10 mouse cellular contexts compared by ENCODE assay signal in the genomic region with DNA sequence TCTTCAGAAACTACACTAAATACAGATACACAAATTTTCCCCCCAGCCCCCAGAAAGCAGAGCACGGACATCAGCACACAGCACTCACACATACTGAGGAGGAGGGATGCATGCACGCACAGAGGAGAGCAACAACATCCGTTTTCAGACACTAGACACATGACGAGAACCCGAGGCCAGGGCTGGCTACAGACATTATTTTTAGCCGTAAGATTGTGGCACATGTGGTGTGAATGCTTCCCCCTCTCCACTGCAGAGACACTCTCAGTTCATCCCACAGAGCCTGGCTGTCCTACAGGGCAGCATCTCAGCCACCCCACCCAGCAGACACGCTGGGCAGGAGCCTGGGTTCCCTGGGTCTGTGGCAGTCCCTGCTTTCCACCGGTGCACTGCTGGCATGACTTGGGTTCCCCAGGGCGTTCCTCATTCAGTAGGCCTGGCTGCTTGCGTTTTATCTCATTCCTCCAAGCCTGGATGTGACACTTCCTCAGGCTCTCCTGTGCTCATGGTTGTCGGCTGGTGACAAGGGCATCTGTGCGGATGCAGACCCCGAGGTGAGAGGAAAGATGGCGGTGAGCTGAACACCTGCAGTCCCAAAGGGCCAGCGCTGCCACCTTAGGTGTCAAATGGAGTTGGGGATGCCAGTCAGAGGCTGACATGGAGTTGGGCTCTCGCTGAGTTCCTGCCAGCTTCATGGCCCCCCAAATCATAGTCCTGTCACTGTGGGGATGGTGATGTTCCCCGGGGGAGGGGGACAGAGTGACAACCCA.
A peak's percentile ranks its signal among the peaks of the same experiment; 100 is the strongest.
DNase-seq lines count a peak whose midpoint lies in the region; ATAC-seq and TF ChIP-seq lines count a peak whose summit lies in the region.
"Had no signal": no experiment of that assay in that cellular context is flagged by ENCODE, and none has a peak within 500 bp of the region (broad histone marks: within the 10 kb centered on the region; RNA-seq: fewer than 3 reads in every experiment).

No protein-coding gene starts in this region.

- DNase-seq in layer of hippocampus, adult 11-12 months (ENCODE audit: low spot score): peak; percentile 44
- DNase-seq in layer of hippocampus, postnatal 36 days: no peak
- no peak for DNase-seq in limb, embryonic 14.5 days (ENCODE audit: low spot score)
- peak; percentile 43 to 71 for DNase-seq in right cerebral cortex, postnatal 10 days (ENCODE audit: low spot score in 2 of 2)
- DNase-seq in liver, postnatal 0 days: no peak

- H3K4me1 ChIP-seq in forebrain, embryonic 16.5 days (replicated peaks; ENCODE audit: control insufficient read depth, insufficient read depth, low read length): peaks cover 22% of the 10 kb centered on the region
- peaks cover 16% of the 10 kb centered on the region; the same call in 1 of the 2 replicates for H3K4me1 ChIP-seq in limb, embryonic 14.5 days (ENCODE audit: control insufficient read depth, insufficient read depth, low read length)
- H3K4me1 ChIP-seq in intestine, postnatal 0 days (replicated peaks; ENCODE audit: control insufficient read depth, insufficient read depth, low read length): no peaks in the 10 kb centered on the region
- no peaks in the 10 kb centered on the region for H3K4me1 ChIP-seq in liver, postnatal 0 days (ENCODE audit: insufficient read depth)

- peak; percentile 36 for ATAC-seq in forebrain, embryonic 16.5 days
- no peak for ATAC-seq in limb, embryonic 14.5 days (ENCODE audit: low FRiP score, low read depth)
- ATAC-seq in intestine, postnatal 0 days: no peak
- no peak for ATAC-seq in liver, postnatal 0 days
- ATAC-seq in erythroblast, adult 5-6 weeks (replicated peaks; ENCODE audit: low FRiP score, poor library complexity, severe bottlenecking): no peak
- ATAC-seq: inflammation-experienced regulatory T-cells, adult 6 months had no signal

- H3K4me2 ChIP-seq in forebrain, embryonic 16.5 days (ENCODE audit: low read length): no peak overlapping the region
- no peak overlapping the region for H3K4me2 ChIP-seq in limb, embryonic 14.5 days (replicated peaks; ENCODE audit: low read depth, low read length, severe bottlenecking)
- no peak overlapping the region for H3K4me2 ChIP-seq in intestine, postnatal 0 days (replicated peaks; ENCODE audit: low read depth)
- no peak overlapping the region for H3K4me2 ChIP-seq in liver, postnatal 0 days (ENCODE audit: low read depth, low read length)

- no peaks in the 10 kb centered on the region for H3K27me3 ChIP-seq in forebrain, embryonic 16.5 days (replicated peaks; ENCODE audit: control insufficient read depth, insufficient read depth, low read length)
- no peaks in the 10 kb centered on the region for H3K27me3 ChIP-seq in limb, embryonic 14.5 days (ENCODE audit: control insufficient read depth, insufficient read depth, low read length)
- no peaks in the 10 kb centered on the region for H3K27me3 ChIP-seq in intestine, postnatal 0 days (replicated peaks; ENCODE audit: control insufficient read depth, insufficient read depth, low read length)
- 0 out of 2 replicates have a peak, but pooled peaks cover 4% of the 10 kb centered on the region for H3K27me3 ChIP-seq in liver, postnatal 0 days (ENCODE audit: insufficient read depth, low read length)
- H3K27me3 ChIP-seq: limb, embryonic 15.5 days had no signal

- no peak overlapping the region for H3K4me3 ChIP-seq in forebrain, embryonic 16.5 days (replicated peaks; ENCODE audit: low read length)
- H3K4me3 ChIP-seq in limb, embryonic 14.5 days (replicated peaks; ENCODE audit: low read length): no peak overlapping the region
- H3K4me3 ChIP-seq in intestine, postnatal 0 days (ENCODE audit: low read depth, low read length): no peak overlapping the region
- H3K4me3 ChIP-seq in liver, postnatal 0 days (ENCODE audit: low read depth, low read length): no peak overlapping the region

- TF ChIP-seq EP300 in liver, postnatal 0 days (IDR thresholded peaks at IDR 0.05; ENCODE audit: low read depth): no peak

- no peak for TF ChIP-seq POLR2A in limb, embryonic 14.5 days (IDR thresholded peaks at IDR 0.05; ENCODE audit: borderline replicate concordance, extremely low read depth, insufficient read depth, insufficient read length)

- H3K27ac ChIP-seq in forebrain, embryonic 16.5 days (ENCODE audit: low read length): peak overlapping the region; percentile 93
- H3K27ac ChIP-seq in limb, embryonic 14.5 days (replicated peaks; ENCODE audit: low read depth, low read length): 0 out of 2 replicates have a peak overlapping the region, but pooled peaks have one; percentile 46
- no peak overlapping the region for H3K27ac ChIP-seq in intestine, postnatal 0 days (ENCODE audit: low read depth, low read length)
- H3K27ac ChIP-seq in liver, postnatal 0 days (ENCODE audit: low read depth): no peak overlapping the region

- H3K36me3 ChIP-seq in forebrain, embryonic 16.5 days (ENCODE audit: control insufficient read depth, insufficient read depth): no peaks in the 10 kb centered on the region
- no peaks in the 10 kb centered on the region for H3K36me3 ChIP-seq in limb, embryonic 14.5 days (ENCODE audit: control insufficient read depth, insufficient read depth, low read length)
- H3K36me3 ChIP-seq in intestine, postnatal 0 days (ENCODE audit: control insufficient read depth, insufficient read depth): no peaks in the 10 kb centered on the region
- no peaks in the 10 kb centered on the region for H3K36me3 ChIP-seq in liver, postnatal 0 days (replicated peaks; ENCODE audit: insufficient read depth, low read length)
- H3K36me3 ChIP-seq: limb, embryonic 15.5 days had no signal

- no peak for TF ChIP-seq CTCF in intestine, postnatal 0 days (IDR thresholded peaks at IDR 0.05; ENCODE audit: low read depth)
- no peak for TF ChIP-seq CTCF in liver, postnatal 0 days (IDR thresholded peaks at IDR 0.05; ENCODE audit: low read depth)

- no peaks in the 10 kb centered on the region for H3K9me3 ChIP-seq in forebrain, embryonic 16.5 days (ENCODE audit: control insufficient read depth, low read length)
- no peaks in the 10 kb centered on the region for H3K9me3 ChIP-seq in limb, embryonic 14.5 days (ENCODE audit: control insufficient read depth, low read length)
- no peaks in the 10 kb centered on the region for H3K9me3 ChIP-seq in intestine, postnatal 0 days (ENCODE audit: control insufficient read depth)
- H3K9me3 ChIP-seq in liver, postnatal 0 days (ENCODE audit: low read length): no peaks in the 10 kb centered on the region
- H3K9me3 ChIP-seq: limb, embryonic 15.5 days had no signal

- WGBS in forebrain, embryonic 16.5 days: 48% methylated on average over 17 of the region's 17 CpGs
- 57% methylated on average over 17 of the region's 17 CpGs for WGBS in limb, embryonic 14.5 days
- WGBS in intestine, postnatal 0 days: 72% methylated on average over 17 of the region's 17 CpGs
- 47% methylated on average over 17 of the region's 17 CpGs for WGBS in liver, postnatal 0 days (ENCODE audit: insufficient replicate concordance)

- H3K9ac ChIP-seq in forebrain, embryonic 16.5 days (replicated peaks; ENCODE audit: low read depth, low read length): peak overlapping the region; percentile 58
- H3K9ac ChIP-seq in limb, embryonic 14.5 days (ENCODE audit: low read depth, low read length, severe bottlenecking): 0 out of 2 replicates have a peak overlapping the region, but pooled peaks have one; percentile 21
- no peak overlapping the region for H3K9ac ChIP-seq in intestine, postnatal 0 days (ENCODE audit: low read depth, low read length)
- H3K9ac ChIP-seq in liver, postnatal 0 days (replicated peaks): no peak overlapping the region
- H3K9ac ChIP-seq: limb, embryonic 15.5 days had no signal

Comparison
In these comparisons a context has a peak if more than half of its experiments do, and no peak if none do; other contexts are left out.
1. DNase-seq: peak in layer of hippocampus, adult 11-12 months (single experiment) and right cerebral cortex, postnatal 10 days (2 of 2); none in layer of hippocampus, postnatal 36 days (0 of 2), limb, embryonic 14.5 days (single experiment) and liver, postnatal 0 days (single experiment).
2. H3K27ac ChIP-seq: peak in forebrain, embryonic 16.5 days (single experiment) and limb, embryonic 14.5 days (single experiment); none in intestine, postnatal 0 days (single experiment) and liver, postnatal 0 days (single experiment).
3. H3K9ac ChIP-seq: peak in forebrain, embryonic 16.5 days (single experiment) and limb, embryonic 14.5 days (single experiment); none in intestine, postnatal 0 days (single experiment) and liver, postnatal 0 days (single experiment).